Mouse (Mus musculus) limb, embryonic 12.5 days (tissue): Measurements from ENCODE around the gene Cfl1. TPM values are rescaled to one million over a fixed set of nuclear protein-coding genes. Genes with fewer than 3 reads are reported as not detected.

Experiments used
- ATAC-seq: fragments of 200-750 bp; cut with Nextera tagmentation; 2 replicates; pipeline ENCODE4 v1.8.0; 2017; ENCODE audit warnings: low read depth, moderate TSS enrichment; ENCODE audit not compliant: insufficient number of reproducible peaks, insufficient read depth, low FRiP score, low TSS enrichment
- H3K27ac ChIP-seq: fragments of 300-500 bp; sonication (generic); 2 replicates; pipeline ENCODE4 v1.5.1; 2016; ENCODE audit warnings: mild to moderate bottlenecking, moderate library complexity
- H3K27me3 ChIP-seq: fragments of 300-500 bp; sonication (generic); 2 replicates; pipeline ENCODE4 v1.6.1; 2016; ENCODE audit warnings: mild to moderate bottlenecking, moderate library complexity
- H3K36me3 ChIP-seq: fragments of 300-500 bp; sonication (generic); 2 replicates; pipeline ENCODE4 v1.6.1; 2016; ENCODE audit warnings: mild to moderate bottlenecking, moderate library complexity
- H3K4me1 ChIP-seq: fragments of 300-500 bp; sonication (generic); replicated peaks from 2 replicates; pipeline ENCODE4 v1.6.1; 2016
- H3K4me2 ChIP-seq: fragments of 300-500 bp; sonication (generic); 2 replicates; pipeline ENCODE4 v1.6.1; 2016; ENCODE audit warnings: mild to moderate bottlenecking, moderate library complexity
- H3K4me3 ChIP-seq: fragments of 300-500 bp; sonication (generic); replicated peaks from 2 replicates; pipeline ENCODE4 v1.5.1; 2016; ENCODE audit warnings: mild to moderate bottlenecking
- H3K9ac ChIP-seq: fragments of 300-500 bp; sonication (generic); replicated peaks from 2 replicates; pipeline ENCODE4 v1.6.1; 2016; ENCODE audit warnings: mild to moderate bottlenecking, moderate library complexity
- H3K9me3 ChIP-seq: fragments of 300-500 bp; sonication (generic); 2 replicates; pipeline ENCODE4 v1.6.1; 2016; ENCODE audit warnings: mild to moderate bottlenecking, moderate library complexity
- WGBS: fragments of 180-500 bp; shearing (Covaris S2); methylation state at CpG from one replicate; pipeline ENCODE4 v1.1.7; 2016; 5-methylcytosine and 5-hydroxymethylcytosine counted together
- polyA plus RNA-seq: library from polyadenylated mRNA; unstranded; fragments of >200 nt; fragmentation: Nextera tagmentation; extraction: Ambion mirVana; gene quantifications from 2 replicates; pipeline ENCODE4 v1.2.1, GENCODE M21; 2016

Gene Cfl1
- polyA plus RNA-seq, 1 experiment from 2014 or later, result 2,525 TPM

- Histone ChIP-seq H3K4me3 (no peak overlapping the region), H3K9me3 (no peaks in the 10 kb centered on the region), H3K36me3 (peaks cover 60% of the 10 kb centered on the region), H3K27me3 (no peaks in the 10 kb centered on the region), H3K9ac (no peak overlapping the region), H3K4me2 (no peak overlapping the region), H3K27ac (no peak overlapping the region), H3K4me1 (peaks cover 10% of the 10 kb centered on the region)
- WGBS, result 89% methylated on average over 6 of the region's 6 CpGs
- no peak for ATAC-seq
Observed at GRCm38 (mm10) chr19:5466916-5467500, 23.2 kb upstream of the Cfl1 start.

- Histone ChIP-seq H3K4me3 (no peak within 1 kb of the TSS), H3K27ac (0 out of 2 replicates have a peak within 1 kb of the TSS, but pooled peaks have one; percentile 7), H3K9me3 (0 out of 2 replicates have a peak, but pooled peaks cover 3% of the 10 kb centered on the region), H3K9ac (no peak within 1 kb of the TSS), H3K4me2 (no peak within 1 kb of the TSS), H3K36me3 (peaks cover 47% of the 10 kb centered on the region), H3K4me1 (peaks cover 10% of the 10 kb centered on the region), H3K27me3 (no peaks in the 10 kb centered on the region)
- ATAC-seq, result no peak
- 57% methylated on average over 5 of the region's 5 CpGs for WGBS
Observed at GRCm38 (mm10) chr19:5468374-5468773, 21.9 kb upstream of the Cfl1 start, which contains the start of gene Ctsw. Gene Ctsw, minus strand, starts transcription at chr19:5468507.

- peaks cover 23% of the 10 kb centered on the region for H3K4me1 ChIP-seq
- no peaks in the 10 kb centered on the region for H3K27me3 ChIP-seq
- H3K9me3 ChIP-seq, result 0 out of 2 replicates have a peak, but pooled peaks cover 3% of the 10 kb centered on the region
- H3K4me3 ChIP-seq, result no peak overlapping the region
- H3K4me2 ChIP-seq, result no peak overlapping the region
- no peak overlapping the region for H3K9ac ChIP-seq
- no peak for ATAC-seq
- 51% methylated on average over 5 of the region's 5 CpGs for WGBS
- H3K27ac ChIP-seq, result no peak overlapping the region
- H3K36me3 ChIP-seq, result peaks cover 20% of the 10 kb centered on the region
Observed at GRCm38 (mm10) chr19:5471846-5472245, 18.4 kb upstream of the Cfl1 start.

GRCm38 (mm10) chr19:5472857-5473256 lies 17.4 kb upstream of the Cfl1 start:
- H3K27ac ChIP-seq, result peak overlapping the region; percentile 94; the same call in 1 of the 2 replicates
- WGBS, result 85% methylated on average over 3 of the region's 3 CpGs
- 0 out of 2 replicates have a peak overlapping the region, but pooled peaks have one; percentile 79 for H3K4me2 ChIP-seq
- no peak overlapping the region for H3K9ac ChIP-seq
- H3K36me3 ChIP-seq, result peaks cover 20% of the 10 kb centered on the region
- 0 out of 2 replicates have a peak, but pooled peaks cover 3% of the 10 kb centered on the region for H3K9me3 ChIP-seq
- peaks cover 25% of the 10 kb centered on the region for H3K4me1 ChIP-seq
- ATAC-seq, result no peak
- H3K27me3 ChIP-seq, result no peaks in the 10 kb centered on the region
- peak overlapping the region; percentile 76; the same call in 1 of the 2 replicates for H3K4me3 ChIP-seq

- Histone ChIP-seq H3K9ac (peak within 1 kb of the TSS; percentile 93), H3K9me3 (0 out of 2 replicates have a peak, but pooled peaks cover 3% of the 10 kb centered on the region), H3K36me3 (peaks cover 27% of the 10 kb centered on the region), H3K4me3 (peak within 1 kb of the TSS; percentile 76), H3K4me2 (peak within 1 kb of the TSS; percentile 79), H3K27ac (peak within 1 kb of the TSS; percentile 94), H3K27me3 (no peaks in the 10 kb centered on the region), H3K4me1 (peaks cover 25% of the 10 kb centered on the region)
- ATAC-seq, result peak; percentile 32
- 1% methylated on average over 22 of the region's 22 CpGs for whole genome bisulfite sequencing
Observed at GRCm38 (mm10) chr19:5473720-5474119, 16.5 kb upstream of the Cfl1 start, which contains the start of gene Efemp2. Gene Efemp2, plus strand, starts transcription at chr19:5473954.

- ATAC-seq, result peak; percentile 43
- peak overlapping the region; percentile 94 for H3K27ac ChIP-seq
- 0 out of 2 replicates have a peak, but pooled peaks cover 3% of the 10 kb centered on the region for H3K9me3 ChIP-seq
- H3K9ac ChIP-seq, result peak overlapping the region; percentile 93
- peak overlapping the region; percentile 79 for H3K4me2 ChIP-seq
- H3K27me3 ChIP-seq, result no peaks in the 10 kb centered on the region
- peaks cover 25% of the 10 kb centered on the region for H3K4me1 ChIP-seq
- H3K4me3 ChIP-seq, result peak overlapping the region; percentile 76
- H3K36me3 ChIP-seq, result peaks cover 34% of the 10 kb centered on the region
- WGBS, result under 1% methylated on average over 66 of the region's 68 CpGs
Observed at GRCm38 (mm10) chr19:5474281-5475068, 15.8 kb upstream of the Cfl1 start.

- peak overlapping the region; percentile 93 for H3K9ac ChIP-seq
- H3K27ac ChIP-seq, result peak overlapping the region; percentile 94
- H3K4me2 ChIP-seq, result peak overlapping the region; percentile 79
- H3K9me3 ChIP-seq, result 0 out of 2 replicates have a peak, but pooled peaks cover 3% of the 10 kb centered on the region
- H3K27me3 ChIP-seq, result no peaks in the 10 kb centered on the region
- peaks cover 25% of the 10 kb centered on the region for H3K4me1 ChIP-seq
- H3K4me3 ChIP-seq, result peak overlapping the region; percentile 76
- 15% methylated on average over 13 of the region's 13 CpGs for WGBS
- H3K36me3 ChIP-seq, result peaks cover 41% of the 10 kb centered on the region
- peak; percentile 18 for ATAC-seq
Observed at GRCm38 (mm10) chr19:5475069-5475714, 15.1 kb upstream of the Cfl1 start.

- no peak for ATAC-seq
- Histone ChIP-seq H3K4me2 (no peak overlapping the region), H3K9me3 (0 out of 2 replicates have a peak, but pooled peaks cover 3% of the 10 kb centered on the region), H3K27ac (no peak overlapping the region), H3K36me3 (peaks cover 61% of the 10 kb centered on the region), H3K4me1 (peaks cover 25% of the 10 kb centered on the region), H3K27me3 (no peaks in the 10 kb centered on the region), H3K4me3 (no peak overlapping the region), H3K9ac (no peak overlapping the region)
- 85% methylated on average over 10 of the region's 10 CpGs for WGBS
Observed at GRCm38 (mm10) chr19:5477004-5477667, 13.1 kb upstream of the Cfl1 start.

- no peak overlapping the region for H3K4me3 ChIP-seq
- peaks cover 25% of the 10 kb centered on the region for H3K4me1 ChIP-seq
- no peak overlapping the region for H3K4me2 ChIP-seq
- H3K9ac ChIP-seq, result no peak overlapping the region
- H3K36me3 ChIP-seq, result peaks cover 67% of the 10 kb centered on the region
- 0 out of 2 replicates have a peak, but pooled peaks cover 3% of the 10 kb centered on the region for H3K9me3 ChIP-seq
- H3K27ac ChIP-seq, result no peak overlapping the region
- WGBS, result 93% methylated on average over 18 of the region's 18 CpGs
- H3K27me3 ChIP-seq, result no peaks in the 10 kb centered on the region
- no peak for ATAC-seq
Observed at GRCm38 (mm10) chr19:5477668-5478300, 12.5 kb upstream of the Cfl1 start.

- 88% methylated on average over 10 of the region's 10 CpGs for WGBS
Observed at GRCm38 (mm10) chr19:5480016-5480415, 10.2 kb upstream of the Cfl1 start.

More at GRCm38 (mm10) chr19:5480016-5480415, 10.2 kb upstream of the Cfl1 start:
- no peaks in the 10 kb centered on the region for H3K27me3 ChIP-seq
- H3K9ac ChIP-seq, result no peak overlapping the region
- ATAC-seq, result no peak
- H3K9me3 ChIP-seq, result no peaks in the 10 kb centered on the region
- no peak overlapping the region for H3K4me3 ChIP-seq
- peaks cover 90% of the 10 kb centered on the region for H3K36me3 ChIP-seq
- H3K4me1 ChIP-seq, result peaks cover 16% of the 10 kb centered on the region
- no peak overlapping the region for H3K4me2 ChIP-seq
- H3K27ac ChIP-seq, result no peak overlapping the region
